Mouse (Mus musculus): ENCODE results near the gene Mitf. TPM values are rescaled to one million over a fixed set of nuclear protein-coding genes. Genes with fewer than 3 reads are reported as not detected.
A peak's percentile ranks its signal among the peaks of the same experiment; 100 is the strongest.

Gene Mitf
- total RNA-seq, 2 experiments from 2014 or later: 5.4 to 8.0 TPM

DNA sequence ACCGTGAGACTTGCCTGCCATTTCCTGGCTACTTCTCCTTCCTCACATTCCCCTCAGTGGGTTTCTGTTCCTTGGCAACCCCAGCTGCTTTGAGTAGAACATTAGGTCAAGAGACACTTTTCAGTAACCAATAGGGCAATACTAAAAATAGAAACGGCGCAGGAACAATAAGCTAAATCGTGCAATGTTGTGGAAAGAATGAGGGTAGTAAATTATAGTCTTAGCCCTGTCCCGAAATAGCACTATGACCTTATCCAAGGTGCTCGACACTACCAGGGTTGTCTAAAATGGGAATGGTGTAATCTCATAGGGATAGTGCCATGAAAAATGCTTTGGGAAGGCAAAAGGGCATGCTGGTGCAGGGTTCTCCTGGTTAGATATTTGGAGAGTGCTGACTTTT is 70.6 kb downstream of the Mitf start:
- DNase-seq (ENCODE audit: low spot score in 2 of 2): no peak

DNA sequence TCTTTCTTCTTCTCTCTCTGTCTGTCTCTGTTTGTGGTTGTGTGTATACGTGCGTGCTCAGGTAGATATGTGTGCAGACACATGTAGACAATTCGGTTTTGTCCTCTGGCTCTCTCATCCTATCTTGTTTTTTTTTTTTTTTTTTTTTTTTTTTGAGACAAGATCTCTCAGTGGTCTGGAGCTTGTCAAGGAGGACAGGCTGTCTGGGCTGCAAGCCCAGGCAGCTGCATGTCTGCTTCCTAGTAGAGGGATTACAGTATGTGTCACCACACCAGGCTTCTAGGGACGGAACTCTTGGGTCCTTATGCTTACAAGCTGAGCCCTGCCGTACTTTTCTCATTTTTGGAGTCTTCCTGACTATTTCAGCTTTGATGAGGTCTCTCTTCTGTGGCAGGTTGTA is 73.5 kb downstream of the Mitf start:
- no peak for DNase-seq (ENCODE audit: low spot score in 2 of 2)

DNA sequence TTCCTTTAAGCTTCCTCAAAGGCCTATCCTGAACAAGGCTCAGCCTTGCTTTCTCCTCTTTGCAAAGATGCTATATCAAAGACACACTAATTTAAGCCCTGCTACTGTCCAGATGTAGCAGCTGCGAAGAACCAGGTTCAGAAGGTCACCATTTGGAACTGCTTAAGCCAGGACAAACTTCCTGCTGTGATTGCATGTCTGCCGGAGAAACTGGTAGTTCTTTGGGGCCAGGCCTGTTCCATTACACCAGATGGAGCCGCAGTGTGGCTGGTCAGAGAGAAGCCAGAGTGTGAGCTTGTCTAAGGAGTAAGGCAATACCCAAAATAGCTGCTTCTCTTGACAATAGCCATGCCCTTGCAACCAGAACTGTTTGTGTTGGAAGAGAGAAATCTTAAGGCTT is 75.1 kb downstream of the Mitf start:
- no peak for DNase-seq (ENCODE audit: low spot score in 2 of 2)

- DNase-seq (ENCODE audit: low spot score in 2 of 2): peak in 1 of 2 experiments; percentile 9
Observed at GRCm38 (mm10) chr6:97882931-97883330, 76.1 kb downstream of the Mitf start.

GRCm38 (mm10) chr6:97883496-97883895 is 76.6 kb downstream of the Mitf start:
- DNase-seq (ENCODE audit: low spot score in 2 of 2): no peak

DNA sequence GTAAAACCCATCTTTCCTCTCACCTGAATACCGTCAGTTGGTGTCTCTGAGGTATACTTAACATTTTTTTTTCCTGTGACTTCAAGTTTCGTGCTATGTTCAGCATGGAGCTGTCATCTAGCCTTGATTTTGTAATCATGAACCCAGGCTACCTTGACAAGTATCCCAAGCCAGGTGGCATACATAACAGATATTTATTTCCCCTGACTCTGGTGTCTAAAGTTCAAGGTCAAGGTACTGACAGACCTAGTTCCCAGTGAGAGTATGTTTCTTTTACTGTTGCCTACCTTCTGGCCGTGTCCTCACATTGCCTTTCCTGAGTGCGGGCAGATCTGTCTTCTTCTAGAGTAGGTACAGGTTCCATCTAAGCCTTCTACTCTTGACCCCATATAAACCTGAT is 78.1 kb downstream of the Mitf start:
- DNase-seq (ENCODE audit: low spot score in 2 of 2): no peak

DNA sequence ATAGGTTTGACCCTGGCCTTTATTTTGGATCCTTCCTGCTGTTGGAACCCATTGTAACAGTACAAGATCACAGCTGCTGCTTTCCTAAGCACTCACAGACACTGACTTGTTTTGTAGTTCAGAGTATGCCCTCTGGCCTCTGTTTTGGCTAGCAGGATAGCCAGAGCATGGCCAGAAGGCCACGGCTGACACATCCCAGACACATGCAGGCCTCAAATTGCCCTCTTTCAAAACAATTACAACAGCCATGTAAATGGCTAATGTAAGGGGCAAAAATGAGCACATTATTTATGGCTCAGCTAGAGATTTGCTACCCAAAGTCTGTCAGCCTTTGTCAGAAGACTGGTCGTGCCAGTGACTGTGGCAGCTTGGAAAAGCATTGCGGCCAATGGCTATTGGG is 78.8 kb downstream of the Mitf start:
- no peak for DNase-seq (ENCODE audit: low spot score in 2 of 2)

DNA sequence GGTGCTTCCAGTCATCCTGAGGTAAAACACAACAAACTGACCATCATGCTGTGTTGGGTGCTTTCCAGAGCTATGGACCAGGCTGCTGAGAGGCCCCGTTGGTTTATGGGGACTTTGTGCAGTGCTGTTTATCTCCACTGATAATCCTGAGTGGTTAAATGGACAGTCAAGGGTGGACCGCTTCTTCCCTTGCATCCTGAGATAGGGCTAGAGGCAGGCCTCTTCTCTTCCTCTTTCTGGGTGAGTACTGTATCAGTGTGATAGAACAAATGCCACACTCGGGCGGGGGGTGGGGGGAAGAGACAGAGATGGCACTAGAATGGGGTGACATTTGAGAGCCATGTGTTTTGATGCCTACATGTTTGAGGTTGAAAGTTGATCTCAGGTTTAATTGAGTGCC is 81.0 kb downstream of the Mitf start:
- DNase-seq (ENCODE audit: low spot score in 2 of 2): no peak

DNA sequence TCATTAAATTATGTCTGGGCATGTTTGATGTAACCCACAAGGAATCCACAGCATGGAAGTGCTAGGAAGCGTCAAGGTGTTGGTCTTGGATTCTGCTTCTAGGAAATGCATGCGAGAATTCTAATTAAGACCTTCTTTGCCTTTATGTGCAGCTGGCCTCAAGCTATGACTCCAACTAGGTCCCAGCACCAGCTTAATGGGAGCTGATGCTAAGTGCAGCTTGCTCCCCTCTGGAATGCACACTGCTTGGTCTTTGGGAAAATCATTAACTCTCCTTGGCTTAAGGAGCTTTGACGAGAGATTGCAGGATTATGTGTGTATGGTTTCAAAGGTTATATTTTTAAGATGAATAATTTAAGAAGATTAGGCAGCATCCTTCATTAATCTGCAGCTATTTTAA is 81.7 kb downstream of the Mitf start:
- no peak for DNase-seq (ENCODE audit: low spot score in 2 of 2)

GRCm38 (mm10) chr6:97893546-97893945 is 86.7 kb downstream of the Mitf start:
- DNase-seq (ENCODE audit: low spot score in 2 of 2): no peak

- no peak for DNase-seq (ENCODE audit: low spot score in 2 of 2)
Observed at GRCm38 (mm10) chr6:97897191-97897590, 90.3 kb downstream of the Mitf start.

DNA sequence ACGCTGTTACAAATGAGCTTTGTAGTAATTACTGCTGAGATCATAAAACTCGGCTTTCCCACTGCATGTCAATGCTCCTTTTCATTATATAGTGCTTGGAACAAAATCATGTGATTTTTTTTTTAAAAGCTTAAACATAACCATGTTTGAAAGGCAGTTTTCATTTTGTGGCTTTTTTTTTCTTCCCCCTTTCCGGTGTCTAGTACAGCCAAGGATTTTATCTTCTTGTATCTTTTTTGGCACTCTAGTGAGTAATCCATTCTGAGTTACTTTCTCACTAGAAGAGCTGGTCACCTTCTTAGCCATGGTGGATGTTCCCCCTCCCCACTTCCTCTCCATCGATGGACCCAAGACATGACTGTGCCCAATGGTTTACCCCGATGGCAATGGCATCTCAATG is 91.2 kb downstream of the Mitf start:
- DNase-seq (ENCODE audit: low spot score in 2 of 2): no peak

- DNase-seq (ENCODE audit: low spot score in 2 of 2): peak in 1 of 2 experiments; percentile 3
Observed at GRCm38 (mm10) chr6:97901561-97901960, 94.7 kb downstream of the Mitf start.

GRCm38 (mm10) chr6:97902205-97902604 is 95.4 kb downstream of the Mitf start:
- DNase-seq (ENCODE audit: low spot score in 2 of 2): no peak

GRCm38 (mm10) chr6:97914768-97915167 is 107.9 kb downstream of the Mitf start:
- no peak for DNase-seq (ENCODE audit: low spot score in 2 of 2)

DNA sequence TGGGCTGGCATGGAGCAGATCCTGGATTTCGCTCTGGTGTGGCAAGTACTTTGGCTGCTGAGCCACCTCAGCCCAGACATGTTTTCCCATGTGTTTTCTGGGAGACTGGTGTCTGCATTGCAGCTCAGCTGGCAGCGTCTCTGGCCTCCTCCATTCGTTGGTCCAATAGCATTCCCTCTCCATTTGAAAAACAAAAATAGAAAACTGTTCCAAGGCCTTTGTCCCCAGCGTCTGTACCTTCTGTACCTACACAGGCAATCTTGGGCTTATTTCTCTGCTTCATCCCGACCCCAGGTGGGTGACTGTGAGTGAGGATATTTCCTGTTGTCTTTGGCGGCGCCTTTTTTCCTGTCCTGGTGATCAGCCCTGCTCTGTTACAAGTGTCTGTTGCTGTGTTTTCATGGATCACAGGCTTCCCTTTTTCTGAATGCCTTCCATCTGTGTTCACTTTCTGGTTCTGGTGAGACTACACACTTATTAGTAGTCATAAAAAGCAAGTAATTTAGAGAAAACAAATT is 109.6 kb downstream of the Mitf start:
- DNase-seq (ENCODE audit: low spot score in 2 of 2): peak in 1 of 2 experiments; percentile 4

- DNase-seq (ENCODE audit: low spot score in 2 of 2): no peak
Observed at GRCm38 (mm10) chr6:97918051-97918450, 111.2 kb downstream of the Mitf start.

DNA sequence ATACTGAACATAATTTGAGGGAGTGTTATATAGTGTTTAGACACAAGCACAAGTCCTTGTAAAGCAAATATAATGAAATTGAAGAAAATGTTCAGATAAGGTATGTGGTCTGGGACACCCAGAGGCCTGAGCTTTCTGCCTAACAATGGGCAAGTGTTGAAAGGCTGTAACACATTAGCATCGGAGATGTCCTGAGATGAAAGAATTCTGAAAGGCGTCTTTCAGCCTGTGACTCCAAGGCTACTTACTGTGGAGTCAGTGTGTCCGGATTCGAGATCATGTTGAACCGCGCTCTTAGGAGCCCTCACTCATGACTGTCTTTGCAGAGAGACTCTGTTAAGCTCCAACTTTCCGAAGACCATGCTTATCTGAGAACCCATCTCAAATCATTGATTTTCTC is 111.6 kb downstream of the Mitf start:
- DNase-seq (ENCODE audit: low spot score in 2 of 2): no peak

GRCm38 (mm10) chr6:97919287-97919686 is 112.4 kb downstream of the Mitf start:
- DNase-seq (ENCODE audit: low spot score in 2 of 2): no peak

DNA sequence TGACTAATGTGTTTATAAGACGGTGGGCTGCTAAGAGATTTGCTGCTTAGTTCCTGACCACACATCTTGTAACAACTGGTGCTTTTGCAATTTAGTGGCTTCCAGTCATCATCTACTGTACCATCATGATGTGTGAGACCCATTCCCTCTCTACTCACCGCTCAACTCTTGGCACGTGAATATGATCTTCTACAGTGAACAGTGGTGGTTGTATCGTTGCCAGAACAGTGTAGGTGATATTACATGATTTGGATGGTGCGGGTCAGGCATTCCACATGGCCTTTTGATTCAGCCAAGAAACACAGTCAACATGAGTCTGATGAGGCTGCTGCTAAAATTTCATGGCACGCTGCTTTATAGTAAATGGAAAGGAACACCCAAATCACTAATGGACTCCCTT is 114.7 kb downstream of the Mitf start:
- no peak for DNase-seq (ENCODE audit: low spot score in 2 of 2)

DNA sequence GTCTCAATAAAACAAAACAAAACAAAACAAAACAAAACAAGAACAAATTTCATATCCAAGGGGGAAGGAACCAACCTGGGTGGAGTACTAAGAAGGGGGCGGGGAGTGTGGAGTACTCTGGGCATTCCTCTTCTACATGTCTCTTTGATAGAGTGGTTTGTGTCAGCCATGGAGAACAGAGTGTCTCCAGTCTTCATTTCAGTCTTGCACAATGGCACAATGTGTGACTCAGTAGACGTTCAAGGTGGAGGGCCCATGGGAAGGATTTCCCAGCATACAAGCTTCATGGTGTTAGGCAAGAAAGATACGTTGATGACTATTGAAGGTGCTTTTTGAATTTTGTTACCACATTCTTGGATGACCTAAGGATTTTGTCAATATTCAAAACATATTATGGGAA is 117.4 kb downstream of the Mitf start:
- DNase-seq (ENCODE audit: low spot score in 2 of 2): no peak

- no peak for DNase-seq (ENCODE audit: low spot score in 2 of 2)
Observed at GRCm38 (mm10) chr6:97929051-97929450, 122.2 kb downstream of the Mitf start.

GRCm38 (mm10) chr6:97929466-97929865 is 122.6 kb downstream of the Mitf start:
- DNase-seq (ENCODE audit: low spot score in 2 of 2): no peak

DNA sequence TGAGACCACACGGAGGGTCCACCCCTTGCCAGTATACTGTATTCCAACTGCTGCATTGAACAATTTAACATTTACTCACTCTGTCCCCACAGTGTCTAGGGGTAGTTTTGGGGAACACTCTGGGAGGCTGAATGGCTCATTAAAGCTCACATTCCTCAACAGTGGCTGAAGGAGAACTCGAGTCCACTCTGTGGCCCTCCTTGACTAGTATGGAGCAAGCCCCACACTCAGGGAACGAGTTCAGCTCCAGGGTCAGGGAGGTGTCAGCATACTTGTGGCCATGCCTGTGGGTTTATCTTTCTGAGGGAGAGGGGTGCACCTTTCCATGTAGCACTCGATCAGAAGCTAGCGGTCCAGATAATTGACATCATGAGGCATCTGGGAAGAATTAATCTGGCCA is 130.3 kb downstream of the Mitf start:
- DNase-seq (ENCODE audit: low spot score in 2 of 2): no peak
